Comparison of ENCODE assay signal across 8 mouse cellular contexts in the genomic region with DNA sequence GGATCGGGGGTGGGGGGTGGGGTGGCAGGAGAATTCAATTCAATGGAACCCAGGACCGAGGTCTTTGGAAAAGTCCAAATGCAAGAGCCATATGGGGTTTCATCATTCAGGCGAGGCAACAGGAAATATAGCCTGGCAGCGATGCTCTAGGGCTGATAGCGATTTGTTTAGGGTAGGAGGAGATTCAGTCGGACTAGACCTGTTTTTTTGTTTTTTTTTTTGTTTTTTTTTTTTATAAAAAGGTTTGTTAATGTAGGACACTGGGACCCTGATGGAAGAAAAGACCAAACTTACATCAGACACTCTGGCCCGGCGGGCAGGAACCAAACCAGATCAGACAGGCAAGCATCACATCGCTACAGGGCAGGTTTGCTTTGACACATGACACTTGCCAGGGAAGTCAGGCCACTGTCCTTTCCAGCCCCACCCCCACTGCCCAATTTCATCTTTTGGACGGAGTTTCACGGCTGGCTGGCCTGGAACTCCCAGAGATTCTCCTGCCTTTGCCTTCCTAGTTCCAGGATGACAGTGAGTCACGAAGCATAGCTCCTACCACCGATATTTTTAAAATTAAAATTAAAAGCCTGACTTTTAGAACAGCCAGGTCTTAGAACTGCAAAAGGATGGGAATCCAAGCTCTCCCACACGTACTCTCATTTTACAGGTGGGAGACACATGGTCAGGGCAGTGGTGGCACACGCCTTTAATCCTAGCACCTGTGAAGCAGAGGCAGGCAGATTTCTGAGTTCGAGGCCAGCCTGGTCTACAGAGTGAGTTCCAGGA. TPM values are rescaled to one million over a fixed set of nuclear protein-coding genes. Genes with fewer than 3 reads are reported as not detected.
DNase-seq lines count a peak whose midpoint lies in the region; ATAC-seq and TF ChIP-seq lines count a peak whose summit lies in the region.

No protein-coding gene starts in this region.

- H3K27ac ChIP-seq in thymus, adult 2 months (ENCODE audit: control insufficient read depth, insufficient read depth, low read length) = peak overlapping the region; percentile 53; the same call in 1 of the 2 replicates
- H3K27ac ChIP-seq in cortical plate, adult 2 months (ENCODE audit: insufficient read depth, low read length) = no peak overlapping the region; the same call in 1 of the 2 replicates
- peak overlapping the region; percentile 96 for H3K27ac ChIP-seq in hindbrain, embryonic 10.5 days
- H3K27ac ChIP-seq in liver, embryonic 13.5 days = no peak overlapping the region
- peak overlapping the region; percentile 87 for H3K27ac ChIP-seq in stomach, embryonic 14.5 days (ENCODE audit: low read length)

- TF ChIP-seq POLR2A in thymus, adult 2 months (IDR thresholded peaks at IDR 0.05; ENCODE audit: control insufficient read depth, extremely low read depth, insufficient read depth, low read length, poor library complexity) = no peak; the same call in 1 of the 2 replicates
- no peak for TF ChIP-seq POLR2A in cortical plate, adult 2 months (IDR thresholded peaks at IDR 0.05; ENCODE audit: extremely low read depth, insufficient read depth, low read length)

- H3K36me3 ChIP-seq in thymus, adult 2 months (ENCODE audit: control insufficient read depth, insufficient read depth, low read length) = peaks cover 12% of the 10 kb centered on the region
- H3K36me3 ChIP-seq in hindbrain, embryonic 10.5 days = peaks cover 4% of the 10 kb centered on the region; the same call in 1 of the 2 replicates
- H3K36me3 ChIP-seq in liver, embryonic 13.5 days = no peaks in the 10 kb centered on the region
- H3K36me3 ChIP-seq in stomach, embryonic 14.5 days (ENCODE audit: control insufficient read depth, insufficient read depth, low read length) = no peaks in the 10 kb centered on the region

- H3K9me3 ChIP-seq in hindbrain, embryonic 10.5 days = no peaks in the 10 kb centered on the region
- H3K9me3 ChIP-seq in liver, embryonic 13.5 days (replicated peaks) = no peaks in the 10 kb centered on the region
- H3K9me3 ChIP-seq in stomach, embryonic 14.5 days (ENCODE audit: control insufficient read depth, low read depth, low read length) = no peaks in the 10 kb centered on the region

- 50% methylated on average over 16 of the region's 16 CpGs for WGBS in thymus, adult 2 months
- 18% methylated on average over 16 of the region's 16 CpGs for WGBS in hindbrain, embryonic 10.5 days
- 24% methylated on average over 16 of the region's 16 CpGs for WGBS in liver, embryonic 13.5 days (ENCODE audit: insufficient replicate concordance)
- 27% methylated on average over 16 of the region's 16 CpGs for WGBS in stomach, embryonic 14.5 days

- peaks cover 27% of the 10 kb centered on the region for H3K4me1 ChIP-seq in thymus, adult 2 months (replicated peaks; ENCODE audit: control insufficient read depth, insufficient read depth, low read length)
- peaks cover 11% of the 10 kb centered on the region for H3K4me1 ChIP-seq in cortical plate, adult 2 months (ENCODE audit: control insufficient read depth, insufficient read depth, low read length)
- peaks cover 71% of the 10 kb centered on the region for H3K4me1 ChIP-seq in hindbrain, embryonic 10.5 days (replicated peaks)
- H3K4me1 ChIP-seq in liver, embryonic 13.5 days (replicated peaks) = peaks cover 32% of the 10 kb centered on the region
- peaks cover 27% of the 10 kb centered on the region for H3K4me1 ChIP-seq in stomach, embryonic 14.5 days (ENCODE audit: control insufficient read depth, insufficient read depth, low read length)

- DNase-seq in thymus, adult 2 months = no peak
- no peak for DNase-seq in thymus, postnatal 0 days (ENCODE audit: low spot score)
- DNase-seq in hindbrain, embryonic 10.5 days (ENCODE audit: low spot score) = peak; percentile 64
- DNase-seq in liver, embryonic 13.5 days = no peak
- DNase-seq in gastrocnemius, adult 8-10 months (ENCODE audit: low spot score in 2 of 2) = no peak
- DNase-seq in ovary, postnatal 10 days (ENCODE audit: low spot score) = no peak

- H3K27me3 ChIP-seq in thymus, adult 2 months (ENCODE audit: control insufficient read depth, insufficient read depth, low read length) = no peaks in the 10 kb centered on the region
- peaks cover 12% of the 10 kb centered on the region for H3K27me3 ChIP-seq in hindbrain, embryonic 10.5 days (ENCODE audit: insufficient read depth, poor library complexity, severe bottlenecking)
- peaks cover 74% of the 10 kb centered on the region for H3K27me3 ChIP-seq in liver, embryonic 13.5 days
- H3K27me3 ChIP-seq in stomach, embryonic 14.5 days (ENCODE audit: control insufficient read depth, insufficient read depth, low read length) = no peaks in the 10 kb centered on the region

- H3K4me3 ChIP-seq in thymus, adult 2 months (ENCODE audit: control insufficient read depth, insufficient read depth, low read length) = peak overlapping the region; percentile 89; the same call in 1 of the 2 replicates
- H3K4me3 ChIP-seq in cortical plate, adult 2 months (ENCODE audit: insufficient read depth, low read length) = peak overlapping the region; percentile 88
- H3K4me3 ChIP-seq in hindbrain, embryonic 10.5 days = peak overlapping the region; percentile 81
- peak overlapping the region; percentile 68 for H3K4me3 ChIP-seq in liver, embryonic 13.5 days (replicated peaks)
- H3K4me3 ChIP-seq in stomach, embryonic 14.5 days (ENCODE audit: low read depth, low read length) = peak overlapping the region; percentile 97

- peak overlapping the region; percentile 98 for H3K4me2 ChIP-seq in liver, embryonic 13.5 days
- peak overlapping the region; percentile 63 for H3K4me2 ChIP-seq in stomach, embryonic 14.5 days (replicated peaks; ENCODE audit: low read depth, low read length)

- no peak for TF ChIP-seq CTCF in thymus, adult 2 months (IDR thresholded peaks at IDR 0.05; ENCODE audit: borderline replicate concordance, control insufficient read depth, extremely low read depth, insufficient read depth, low read length, poor library complexity)
- TF ChIP-seq CTCF in cortical plate, adult 2 months (IDR thresholded peaks at IDR 0.05; ENCODE audit: extremely low read depth, insufficient read depth, low read length) = no peak

- ATAC-seq in liver, embryonic 13.5 days (ENCODE audit: low read depth) = no peak
- ATAC-seq in stomach, embryonic 14.5 days (ENCODE audit: insufficient number of reproducible peaks, insufficient read depth, low FRiP score, low read depth) = no peak

- H3K9ac ChIP-seq in liver, embryonic 13.5 days = peak overlapping the region; percentile 72
- no peak overlapping the region; the same call in 1 of the 2 replicates for H3K9ac ChIP-seq in stomach, embryonic 14.5 days (replicated peaks; ENCODE audit: low read depth, low read length)

RNA-seq across cellular contexts. Expression of a gene that starts 1.3 kb away (rescaled TPM):
- 157 and 190 TPM in 2 replicates for polyA plus RNA-seq in thymus, adult 2 months (2012; rRNA removed)
- polyA plus RNA-seq in thymus, postnatal 0 days (2015; fragmentation: Nextera tagmentation; extraction: Ambion mirVana) = 50.6 and 54.7 TPM in 2 replicates
- polyA plus RNA-seq in cortical plate, adult 2 months (2012; rRNA removed) = 35.7 and 38.3 TPM in 2 replicates
- polyA plus RNA-seq in hindbrain, embryonic 10.5 days (2016; fragmentation: Nextera tagmentation; extraction: Ambion mirVana) = 37.5 and 37.6 TPM in 2 replicates
- polyA plus RNA-seq in liver, embryonic 13.5 days (2015; fragmentation: Nextera tagmentation; extraction: Ambion mirVana) = 2.7 and 2.8 TPM in 2 replicates
- 2.5 and 3.0 TPM in 2 replicates for polyA plus RNA-seq in stomach, embryonic 14.5 days (2014; fragmentation: Nextera tagmentation; extraction: Ambion mirVana)
- 10 to 100 TPM in 2 of 4 experiments, 1 to 10 TPM in 2; 4.7 to 45.4 (median 9.4) TPM for total RNA-seq in gastrocnemius, adult 8-10 months (2022)

RNA-seq across cellular contexts. Expression of a gene that starts 49.6 kb away (rescaled TPM):
- polyA plus RNA-seq in thymus, adult 2 months (2012; rRNA removed) = 24.2 and 26.2 TPM in 2 replicates
- 38.5 and 43.2 TPM in 2 replicates for polyA plus RNA-seq in thymus, postnatal 0 days (2015; fragmentation: Nextera tagmentation; extraction: Ambion mirVana)
- 22.5 and 22.7 TPM in 2 replicates for polyA plus RNA-seq in cortical plate, adult 2 months (2012; rRNA removed)
- polyA plus RNA-seq in hindbrain, embryonic 10.5 days (2016; fragmentation: Nextera tagmentation; extraction: Ambion mirVana) = 35.8 and 37.0 TPM in 2 replicates
- 21.6 and 23.0 TPM in 2 replicates for polyA plus RNA-seq in liver, embryonic 13.5 days (2015; fragmentation: Nextera tagmentation; extraction: Ambion mirVana)
- 44.0 and 46.6 TPM in 2 replicates for polyA plus RNA-seq in stomach, embryonic 14.5 days (2014; fragmentation: Nextera tagmentation; extraction: Ambion mirVana)
- total RNA-seq in gastrocnemius, adult 8-10 months (2022) = 10 to 100 TPM; 13.9 to 18.9 (median 14.3) TPM

RNA-seq across cellular contexts. Expression of a gene that starts 50.0 kb away (rescaled TPM):
- polyA plus RNA-seq in thymus, adult 2 months (2012; rRNA removed) = 108 and 136 TPM in 2 replicates
- polyA plus RNA-seq in thymus, postnatal 0 days (2015; fragmentation: Nextera tagmentation; extraction: Ambion mirVana) = 139 and 168 TPM in 2 replicates
- polyA plus RNA-seq in cortical plate, adult 2 months (2012; rRNA removed) = 96.3 and 98.7 TPM in 2 replicates
- 111 and 114 TPM in 2 replicates for polyA plus RNA-seq in hindbrain, embryonic 10.5 days (2016; fragmentation: Nextera tagmentation; extraction: Ambion mirVana)
- polyA plus RNA-seq in liver, embryonic 13.5 days (2015; fragmentation: Nextera tagmentation; extraction: Ambion mirVana) = 46.4 and 52.7 TPM in 2 replicates
- 116 and 118 TPM in 2 replicates for polyA plus RNA-seq in stomach, embryonic 14.5 days (2014; fragmentation: Nextera tagmentation; extraction: Ambion mirVana)
- total RNA-seq in gastrocnemius, adult 8-10 months (2022) = 10 to 100 TPM; 39.3 to 51.5 (median 43.3) TPM

Comparison
In these comparisons a context has a peak if more than half of its experiments do, and no peak if none do; other contexts are left out.
1. H3K27ac ChIP-seq: peak in thymus, adult 2 months (single experiment), hindbrain, embryonic 10.5 days (single experiment) and stomach, embryonic 14.5 days (single experiment); none in cortical plate, adult 2 months (single experiment) and liver, embryonic 13.5 days (single experiment).
2. Peak in every context shown above with its lines, with median percentiles within 50 percentile points of each other: H3K4me3 ChIP-seq.